Mouse (Mus musculus) embryonic facial prominence, embryonic 10.5 days (tissue): Measurements from ENCODE around the gene Pusl1. TPM values are rescaled to one million over a fixed set of nuclear protein-coding genes. Genes with fewer than 3 reads are reported as not detected.
A peak's percentile ranks its signal among the peaks of the same experiment; 100 is the strongest.

ENCODE experiments used
- DNase-seq: peaks from one replicate; pipeline ENCODE4 v3.0.0-alpha.2; 2017; ENCODE audit warnings: low spot score
- H3K27ac ChIP-seq: fragments of 300-500 bp; sonication (generic); replicated peaks from 2 replicates; pipeline ENCODE4 v1.5.1; 2016; ENCODE audit warnings: mild to moderate bottlenecking
- H3K27me3 ChIP-seq: fragments of 300-500 bp; sonication (generic); replicated peaks from 2 replicates; pipeline ENCODE4 v1.6.1; 2016; ENCODE audit warnings: low read depth, mild to moderate bottlenecking; ENCODE audit not compliant: poor library complexity, severe bottlenecking
- H3K36me3 ChIP-seq: fragments of 300-500 bp; sonication (generic); replicated peaks from 2 replicates; pipeline ENCODE4 v1.6.1; 2016; ENCODE audit warnings: mild to moderate bottlenecking, moderate library complexity
- H3K4me1 ChIP-seq: fragments of 300-500 bp; sonication (generic); 2 replicates; pipeline ENCODE4 v1.6.1; 2016
- H3K4me3 ChIP-seq: fragments of 300-500 bp; sonication (generic); 2 replicates; pipeline ENCODE4 v1.5.1; 2016; ENCODE audit warnings: mild to moderate bottlenecking, moderate library complexity
- H3K9me3 ChIP-seq: fragments of 300-500 bp; sonication (generic); 2 replicates; pipeline ENCODE4 v1.6.1; 2016; ENCODE audit warnings: mild to moderate bottlenecking
- WGBS: fragments of 180-500 bp; shearing (Covaris S2); methylation state at CpG from one replicate; pipeline ENCODE4 v1.1.7; 2016; 5-methylcytosine and 5-hydroxymethylcytosine counted together
- polyA plus RNA-seq: library from polyadenylated mRNA; unstranded; fragments of >200 nt; fragmentation: Nextera tagmentation; extraction: Ambion mirVana; gene quantifications from 2 replicates; pipeline ENCODE4 v1.2.1, GENCODE M21; 2016

Pusl1 gene
- polyA plus RNA-seq, result 50.1 and 52.7 TPM in 2 replicates

DNA sequence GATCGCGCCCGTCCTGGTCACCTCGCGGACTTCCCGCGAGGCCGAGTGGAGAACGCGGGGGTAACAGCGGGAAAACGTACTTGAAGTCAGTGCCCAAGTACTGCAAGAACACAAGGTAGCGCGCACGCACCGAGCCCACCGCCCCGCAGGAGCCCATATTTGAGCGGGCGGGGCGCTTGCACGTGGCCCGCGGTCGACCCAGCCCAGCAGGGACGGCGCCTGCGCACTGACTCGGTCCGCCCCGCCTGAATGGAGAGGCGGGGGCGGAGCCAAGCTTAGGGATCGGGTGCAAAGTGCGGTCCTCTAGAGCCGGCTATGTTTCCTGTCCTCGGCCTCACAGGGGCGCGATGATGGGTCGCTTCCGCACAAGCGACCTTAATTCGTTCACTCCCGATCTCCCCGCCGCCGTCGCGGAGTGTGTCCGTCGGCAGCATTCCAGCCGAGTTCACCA is at the start of gene Pusl1, which contains the start of gene Acap3:
Gene Pusl1 (minus strand): TSS at position 231 of the 451 bp plus-strand sequence.
Gene Acap3 (plus strand): TSS at position 272 of the 451 bp plus-strand sequence.
- Histone ChIP-seq H3K27ac (peak within 1 kb of the TSS; percentile 90), H3K4me3 (peak within 1 kb of the TSS; percentile 96), H3K36me3 (peaks cover 47% of the 10 kb centered on the region), H3K27me3 (no peaks in the 10 kb centered on the region), H3K9me3 (no peaks in the 10 kb centered on the region), H3K4me1 (peaks cover 47% of the 10 kb centered on the region)
- WGBS, result under 1% methylated on average over 52 of the region's 52 CpGs
- peak; percentile 97 for DNase-seq

DNA sequence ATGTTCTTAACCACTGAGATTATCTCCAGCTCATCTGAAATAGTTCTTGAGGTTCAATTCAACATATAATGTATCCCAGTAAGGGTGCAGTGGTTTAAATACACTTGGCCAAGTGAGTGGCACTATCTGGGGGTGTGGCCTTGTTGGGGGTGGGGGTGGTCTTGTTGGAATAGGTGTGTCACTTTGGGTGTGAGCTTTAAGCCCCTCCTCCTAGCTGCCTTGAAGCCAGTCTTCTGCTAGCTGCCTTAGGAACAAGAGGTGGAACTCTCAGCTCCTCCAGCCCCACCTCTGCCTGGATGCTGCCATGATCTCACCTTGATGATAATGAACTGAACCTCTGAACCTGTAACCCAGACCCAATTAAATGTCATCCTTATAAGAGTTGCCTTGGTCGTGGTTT is 40.5 kb upstream of the Pusl1 start:
- DNase-seq, result no peak
- H3K27me3 ChIP-seq, result no peaks in the 10 kb centered on the region
- no peaks in the 10 kb centered on the region for H3K9me3 ChIP-seq
- no peaks in the 10 kb centered on the region for H3K4me1 ChIP-seq
- no peak overlapping the region for H3K4me3 ChIP-seq
- H3K27ac ChIP-seq, result no peak overlapping the region
- WGBS, result 73% methylated on average over 1 of the region's 1 CpGs
- no peaks in the 10 kb centered on the region for H3K36me3 ChIP-seq

- H3K4me3 ChIP-seq, result no peak overlapping the region
- DNase-seq, result no peak
- no peaks in the 10 kb centered on the region for H3K27me3 ChIP-seq
- H3K9me3 ChIP-seq, result no peaks in the 10 kb centered on the region
- 90% methylated on average over 4 of the region's 4 CpGs for WGBS
- no peaks in the 10 kb centered on the region; the same call in 1 of the 2 replicates for H3K4me1 ChIP-seq
- H3K27ac ChIP-seq, result no peak overlapping the region
- H3K36me3 ChIP-seq, result peaks cover 37% of the 10 kb centered on the region
Observed at GRCm38 (mm10) chr4:155908751-155909150, 17.2 kb upstream of the Pusl1 start.

GRCm38 (mm10) chr4:155908281-155908680 is 16.7 kb upstream of the Pusl1 start:
- Histone ChIP-seq H3K4me1 (no peaks in the 10 kb centered on the region; the same call in 1 of the 2 replicates), H3K27ac (no peak overlapping the region), H3K9me3 (no peaks in the 10 kb centered on the region), H3K36me3 (peaks cover 41% of the 10 kb centered on the region), H3K27me3 (no peaks in the 10 kb centered on the region), H3K4me3 (no peak overlapping the region)
- DNase-seq, result no peak
- 79% methylated on average over 7 of the region's 7 CpGs for WGBS

- WGBS, result 87% methylated on average over 11 of the region's 11 CpGs
- no peaks in the 10 kb centered on the region for H3K9me3 ChIP-seq
- peaks cover 54% of the 10 kb centered on the region for H3K36me3 ChIP-seq
- H3K4me1 ChIP-seq, result no peaks in the 10 kb centered on the region; the same call in 1 of the 2 replicates
- DNase-seq, result no peak
- H3K27me3 ChIP-seq, result no peaks in the 10 kb centered on the region
- no peak overlapping the region for H3K27ac ChIP-seq
- H3K4me3 ChIP-seq, result no peak overlapping the region
Observed at GRCm38 (mm10) chr4:155907003-155907402, 15.4 kb upstream of the Pusl1 start.

GRCm38 (mm10) chr4:155906125-155906524 is 14.5 kb upstream of the Pusl1 start:
- no peaks in the 10 kb centered on the region for H3K27me3 ChIP-seq
- WGBS, result 83% methylated on average over 9 of the region's 9 CpGs
- H3K4me1 ChIP-seq, result no peaks in the 10 kb centered on the region; the same call in 1 of the 2 replicates
- H3K27ac ChIP-seq, result no peak overlapping the region
- no peak overlapping the region for H3K4me3 ChIP-seq
- H3K36me3 ChIP-seq, result peaks cover 63% of the 10 kb centered on the region
- DNase-seq, result no peak
- no peaks in the 10 kb centered on the region for H3K9me3 ChIP-seq

- Histone ChIP-seq H3K36me3 (peaks cover 68% of the 10 kb centered on the region), H3K4me1 (no peaks in the 10 kb centered on the region; the same call in 1 of the 2 replicates), H3K4me3 (no peak overlapping the region), H3K27ac (no peak overlapping the region), H3K9me3 (no peaks in the 10 kb centered on the region), H3K27me3 (no peaks in the 10 kb centered on the region)
- DNase-seq, result no peak
- 85% methylated on average over 13 of the region's 13 CpGs for WGBS
Observed at GRCm38 (mm10) chr4:155905634-155906033, 14.1 kb upstream of the Pusl1 start.

DNA sequence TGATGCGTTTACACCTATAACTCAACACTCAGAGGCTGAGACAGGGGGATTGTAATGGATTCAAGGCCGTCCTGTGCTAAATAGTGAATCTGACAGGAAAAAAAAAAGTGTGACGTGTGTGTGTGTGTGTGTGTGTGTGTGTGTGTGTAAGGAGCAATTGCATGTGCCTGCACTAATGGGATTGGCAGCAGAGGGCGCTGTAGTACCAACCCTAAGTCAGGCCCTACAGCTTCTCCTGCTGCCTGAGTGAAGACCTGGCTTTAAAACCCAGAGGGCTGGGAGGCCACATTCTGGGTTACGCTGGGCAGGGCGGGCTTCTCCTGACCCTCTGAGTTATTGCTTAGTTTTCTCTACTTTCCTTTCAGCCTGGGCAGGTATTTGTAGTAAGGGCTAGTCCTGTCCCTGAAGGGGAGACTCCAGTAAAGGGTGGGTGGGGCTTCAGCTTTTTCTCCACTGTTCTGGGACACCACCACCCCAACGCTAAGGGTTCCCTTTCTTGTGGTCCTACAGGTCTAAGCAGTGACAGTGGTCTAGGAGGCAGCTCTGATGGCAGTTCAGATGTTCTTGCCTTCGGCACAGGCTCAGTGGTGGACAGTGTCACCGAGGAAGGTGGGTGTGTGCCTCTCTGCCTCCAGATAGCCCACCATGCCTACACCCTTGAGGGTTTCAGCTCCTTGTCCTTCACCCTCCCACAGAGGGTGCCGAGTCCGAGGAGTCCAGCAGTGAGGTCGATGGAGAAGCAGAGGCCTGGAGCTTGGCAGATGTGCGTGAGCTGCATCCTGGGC is 12.9 kb upstream of the Pusl1 start:
- H3K4me3 ChIP-seq, result no peak overlapping the region
- no peak for DNase-seq
- H3K36me3 ChIP-seq, result peaks cover 79% of the 10 kb centered on the region

GRCm38 (mm10) chr4:155903246-155903645 is 11.7 kb upstream of the Pusl1 start:
- 93% methylated on average over 13 of the region's 13 CpGs for WGBS
- no peaks in the 10 kb centered on the region for H3K9me3 ChIP-seq
- DNase-seq, result no peak
- peaks cover 92% of the 10 kb centered on the region for H3K36me3 ChIP-seq
- no peak overlapping the region for H3K4me3 ChIP-seq
- no peaks in the 10 kb centered on the region for H3K27me3 ChIP-seq
- H3K4me1 ChIP-seq, result no peaks in the 10 kb centered on the region; the same call in 1 of the 2 replicates
- H3K27ac ChIP-seq, result no peak overlapping the region

More for the DNA sequence above, 12.9 kb upstream of the Pusl1 start:
- H3K27ac ChIP-seq, result no peak overlapping the region
- H3K27me3 ChIP-seq, result no peaks in the 10 kb centered on the region
- 88% methylated on average over 13 of the region's 13 CpGs for WGBS
- no peaks in the 10 kb centered on the region for H3K9me3 ChIP-seq
- no peaks in the 10 kb centered on the region; the same call in 1 of the 2 replicates for H3K4me1 ChIP-seq

DNA sequence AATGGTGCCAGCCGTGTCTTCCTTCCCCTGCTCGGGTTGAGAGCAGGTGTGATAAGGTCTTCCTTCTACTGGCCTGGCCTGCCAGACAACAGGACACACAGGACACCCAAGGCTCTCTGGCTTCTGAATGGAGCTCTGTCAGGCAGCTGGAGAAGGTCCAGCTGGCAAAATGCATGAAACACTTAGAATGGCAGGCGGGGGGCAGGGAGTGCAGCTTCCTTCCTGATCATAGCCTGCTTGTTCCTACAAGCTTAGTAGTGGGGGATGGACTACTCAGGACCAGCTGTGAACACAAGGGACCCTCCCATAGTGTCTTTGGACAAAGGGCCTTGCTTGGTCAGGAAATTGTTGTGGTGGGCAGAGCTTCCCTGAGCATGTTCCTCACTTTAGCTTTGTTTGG is 9.6 kb upstream of the Pusl1 start:
- H3K4me1 ChIP-seq, result no peaks in the 10 kb centered on the region; the same call in 1 of the 2 replicates
- H3K36me3 ChIP-seq, result peaks cover 95% of the 10 kb centered on the region
- H3K27me3 ChIP-seq, result no peaks in the 10 kb centered on the region
- WGBS, result 89% methylated on average over 3 of the region's 3 CpGs
- no peak overlapping the region for H3K27ac ChIP-seq
- DNase-seq, result no peak
- H3K4me3 ChIP-seq, result no peak overlapping the region
- no peaks in the 10 kb centered on the region for H3K9me3 ChIP-seq

DNA sequence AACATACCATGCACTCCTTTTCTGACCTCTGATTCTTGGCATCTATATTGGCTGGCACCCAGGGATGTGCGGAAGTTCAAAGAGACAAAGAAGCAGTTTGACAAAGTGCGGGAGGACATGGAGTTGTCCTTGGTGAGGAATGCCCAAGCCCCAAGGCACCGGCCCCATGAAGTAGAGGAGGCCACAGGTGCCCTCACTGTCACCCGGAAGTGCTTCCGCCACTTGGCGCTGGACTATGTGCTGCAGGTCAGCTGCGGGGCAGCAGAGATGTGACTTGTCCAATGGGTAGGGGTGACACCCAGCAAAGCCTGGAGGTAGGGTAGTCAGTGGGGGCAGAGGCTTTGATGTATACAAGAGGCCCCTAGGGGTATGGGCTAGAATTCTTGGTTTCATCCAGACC is 7.8 kb upstream of the Pusl1 start:
- WGBS, result 94% methylated on average over 7 of the region's 7 CpGs
- peaks cover 12% of the 10 kb centered on the region for H3K4me1 ChIP-seq
- H3K36me3 ChIP-seq, result peaks cover 82% of the 10 kb centered on the region
- H3K27ac ChIP-seq, result no peak overlapping the region
- H3K27me3 ChIP-seq, result no peaks in the 10 kb centered on the region
- no peaks in the 10 kb centered on the region for H3K9me3 ChIP-seq
- no peak for DNase-seq
- H3K4me3 ChIP-seq, result no peak overlapping the region

GRCm38 (mm10) chr4:155898318-155898717 is 6.7 kb upstream of the Pusl1 start:
- DNase-seq, result no peak
- H3K9me3 ChIP-seq, result no peaks in the 10 kb centered on the region
- peaks cover 23% of the 10 kb centered on the region for H3K4me1 ChIP-seq
- H3K36me3 ChIP-seq, result peaks cover 72% of the 10 kb centered on the region
- no peaks in the 10 kb centered on the region for H3K27me3 ChIP-seq
- no peak overlapping the region for H3K4me3 ChIP-seq
- WGBS, result 91% methylated on average over 2 of the region's 2 CpGs
- H3K27ac ChIP-seq, result no peak overlapping the region

- WGBS, result 94% methylated on average over 12 of the region's 12 CpGs
- Histone ChIP-seq H3K27me3 (no peaks in the 10 kb centered on the region), H3K9me3 (no peaks in the 10 kb centered on the region), H3K4me1 (peaks cover 33% of the 10 kb centered on the region), H3K27ac (no peak overlapping the region), H3K36me3 (peaks cover 53% of the 10 kb centered on the region), H3K4me3 (no peak overlapping the region)
- no peak for DNase-seq
Observed at GRCm38 (mm10) chr4:155896461-155896860, 4.9 kb upstream of the Pusl1 start.
